Mouse (Mus musculus): Measurements from ENCODE around the gene Ubiad1. TPM values are rescaled to one million over a fixed set of nuclear protein-coding genes. Genes with fewer than 3 reads are reported as not detected.
A peak's percentile ranks its signal among the peaks of the same experiment; 100 is the strongest.

Ubiad1 gene
- polyA plus RNA-seq, 1 experiment from 2014 or later, result 19.5 TPM

GRCm38 (mm10) chr4:148466511-148467079 is 22.0 kb upstream of the Ubiad1 start:
- H3K27ac ChIP-seq, result no peak overlapping the region
- no peaks in the 10 kb centered on the region for H3K27me3 ChIP-seq (replicated peaks)
- H3K4me3 ChIP-seq, result no peak overlapping the region
- H3K4me2 ChIP-seq (replicated peaks), result no peak overlapping the region
- ATAC-seq (ENCODE audit: low FRiP score, low read depth), result no peak
- no peaks in the 10 kb centered on the region for H3K9me3 ChIP-seq
- WGBS, result 92% methylated on average over 5 of the region's 5 CpGs
- no peak overlapping the region for H3K9ac ChIP-seq
- peaks cover 98% of the 10 kb centered on the region for H3K36me3 ChIP-seq
- H3K4me1 ChIP-seq, result no peaks in the 10 kb centered on the region

- 90% methylated on average over 12 of the region's 12 CpGs for WGBS
- H3K36me3 ChIP-seq, result peaks cover 97% of the 10 kb centered on the region
Measured at GRCm38 (mm10) chr4:148464869-148465268, 20.3 kb upstream of the Ubiad1 start.

GRCm38 (mm10) chr4:148464301-148464700 is 19.7 kb upstream of the Ubiad1 start:
- Histone ChIP-seq H3K27ac (no peak overlapping the region), H3K36me3 (peaks cover 97% of the 10 kb centered on the region), H3K4me1 (no peaks in the 10 kb centered on the region; the same call in 1 of the 2 replicates), H3K27me3 (replicated peaks) (no peaks in the 10 kb centered on the region), H3K9ac (no peak overlapping the region), H3K4me3 (no peak overlapping the region), H3K4me2 (replicated peaks) (no peak overlapping the region), H3K9me3 (no peaks in the 10 kb centered on the region)
- ATAC-seq (ENCODE audit: low FRiP score, low read depth), result no peak
- 95% methylated on average over 12 of the region's 12 CpGs for WGBS

More at GRCm38 (mm10) chr4:148464869-148465268, 20.3 kb upstream of the Ubiad1 start:
- H3K9me3 ChIP-seq, result no peaks in the 10 kb centered on the region
- H3K27me3 ChIP-seq (replicated peaks), result no peaks in the 10 kb centered on the region
- H3K9ac ChIP-seq, result no peak overlapping the region
- H3K4me1 ChIP-seq, result no peaks in the 10 kb centered on the region; the same call in 1 of the 2 replicates
- no peak overlapping the region for H3K27ac ChIP-seq
- H3K4me2 ChIP-seq (replicated peaks), result no peak overlapping the region
- no peak for ATAC-seq (ENCODE audit: low FRiP score, low read depth)
- no peak overlapping the region for H3K4me3 ChIP-seq

GRCm38 (mm10) chr4:148463208-148463960 is 18.8 kb upstream of the Ubiad1 start:
- Histone ChIP-seq H3K4me1 (no peaks in the 10 kb centered on the region; the same call in 1 of the 2 replicates), H3K36me3 (peaks cover 97% of the 10 kb centered on the region), H3K27ac (no peak overlapping the region), H3K27me3 (replicated peaks) (no peaks in the 10 kb centered on the region), H3K4me3 (no peak overlapping the region), H3K4me2 (replicated peaks) (no peak overlapping the region), H3K9ac (no peak overlapping the region), H3K9me3 (no peaks in the 10 kb centered on the region)
- no peak for ATAC-seq (ENCODE audit: low FRiP score, low read depth)
- 78% methylated on average over 14 of the region's 14 CpGs for WGBS

GRCm38 (mm10) chr4:148462717-148463116 is 18.1 kb upstream of the Ubiad1 start:
- no peaks in the 10 kb centered on the region for H3K9me3 ChIP-seq
- no peak overlapping the region for H3K27ac ChIP-seq
- no peak overlapping the region for H3K9ac ChIP-seq
- H3K4me1 ChIP-seq, result no peaks in the 10 kb centered on the region; the same call in 1 of the 2 replicates
- ATAC-seq (ENCODE audit: low FRiP score, low read depth), result no peak
- whole genome bisulfite sequencing, result 95% methylated on average over 13 of the region's 13 CpGs
- H3K4me3 ChIP-seq, result no peak overlapping the region
- H3K36me3 ChIP-seq, result peaks cover 97% of the 10 kb centered on the region
- H3K27me3 ChIP-seq (replicated peaks), result no peaks in the 10 kb centered on the region
- H3K4me2 ChIP-seq (replicated peaks), result no peak overlapping the region

GRCm38 (mm10) chr4:148461772-148462171 is 17.2 kb upstream of the Ubiad1 start:
- Histone ChIP-seq H3K9me3 (no peaks in the 10 kb centered on the region), H3K36me3 (peaks cover 99% of the 10 kb centered on the region), H3K4me1 (no peaks in the 10 kb centered on the region; the same call in 1 of the 2 replicates), H3K9ac (no peak overlapping the region), H3K4me2 (replicated peaks) (no peak overlapping the region), H3K27me3 (replicated peaks) (no peaks in the 10 kb centered on the region), H3K4me3 (no peak overlapping the region), H3K27ac (no peak overlapping the region)
- no peak for ATAC-seq (ENCODE audit: low FRiP score, low read depth)
- WGBS, result 90% methylated on average over 4 of the region's 4 CpGs

- peaks cover 99% of the 10 kb centered on the region for H3K36me3 ChIP-seq
- no peaks in the 10 kb centered on the region; the same call in 1 of the 2 replicates for H3K4me1 ChIP-seq
- no peak overlapping the region for H3K4me3 ChIP-seq
- no peaks in the 10 kb centered on the region for H3K27me3 ChIP-seq (replicated peaks)
- WGBS, result 55% methylated on average over 12 of the region's 12 CpGs
- no peak overlapping the region for H3K4me2 ChIP-seq (replicated peaks)
- H3K9me3 ChIP-seq, result no peaks in the 10 kb centered on the region
- peak; percentile 79 for ATAC-seq (ENCODE audit: low FRiP score, low read depth)
- no peak overlapping the region for H3K27ac ChIP-seq
- no peak overlapping the region for H3K9ac ChIP-seq
Measured at GRCm38 (mm10) chr4:148460656-148461284, 16.2 kb upstream of the Ubiad1 start.

GRCm38 (mm10) chr4:148455477-148456025 is 11.0 kb upstream of the Ubiad1 start:
- ATAC-seq (ENCODE audit: low FRiP score, low read depth), result no peak
- 95% methylated on average over 5 of the region's 5 CpGs for WGBS

GRCm38 (mm10) chr4:148453707-148454106 is 9.1 kb upstream of the Ubiad1 start:
- peaks cover 70% of the 10 kb centered on the region for H3K36me3 ChIP-seq
- H3K4me1 ChIP-seq, result peaks cover 8% of the 10 kb centered on the region
- H3K4me3 ChIP-seq, result no peak overlapping the region
- H3K4me2 ChIP-seq (replicated peaks), result no peak overlapping the region
- no peak overlapping the region for H3K9ac ChIP-seq
- no peak for ATAC-seq (ENCODE audit: low FRiP score, low read depth)
- 89% methylated on average over 11 of the region's 11 CpGs for WGBS
- no peak overlapping the region for H3K27ac ChIP-seq
- H3K27me3 ChIP-seq (replicated peaks), result no peaks in the 10 kb centered on the region
- H3K9me3 ChIP-seq, result no peaks in the 10 kb centered on the region

More at GRCm38 (mm10) chr4:148455477-148456025, 11.0 kb upstream of the Ubiad1 start:
- Histone ChIP-seq H3K9ac (no peak overlapping the region), H3K4me2 (replicated peaks) (no peak overlapping the region), H3K4me3 (no peak overlapping the region), H3K4me1 (no peaks in the 10 kb centered on the region; the same call in 1 of the 2 replicates), H3K9me3 (no peaks in the 10 kb centered on the region), H3K27me3 (replicated peaks) (no peaks in the 10 kb centered on the region), H3K36me3 (peaks cover 88% of the 10 kb centered on the region), H3K27ac (no peak overlapping the region)

GRCm38 (mm10) chr4:148448853-148449245 is 4.3 kb upstream of the Ubiad1 start:
- Histone ChIP-seq H3K27me3 (replicated peaks) (no peaks in the 10 kb centered on the region), H3K4me1 (peaks cover 14% of the 10 kb centered on the region), H3K9me3 (no peaks in the 10 kb centered on the region), H3K27ac (peak overlapping the region; percentile 44; the same call in 1 of the 2 replicates), H3K9ac (peak overlapping the region; percentile 82), H3K36me3 (peaks cover 22% of the 10 kb centered on the region), H3K4me2 (replicated peaks) (peak overlapping the region; percentile 83), H3K4me3 (peak overlapping the region; percentile 98)
- WGBS, result 0% methylated on average over 15 of the region's 15 CpGs
- ATAC-seq (ENCODE audit: low FRiP score, low read depth), result peak; percentile 26; the same call in 1 of the 2 replicates

GRCm38 (mm10) chr4:148448179-148448852 is 3.7 kb upstream of the Ubiad1 start, which contains the start of gene Mtor:
Gene Mtor, plus strand, starts transcription at chr4:148448611.
- WGBS, result under 1% methylated on average over 56 of the region's 56 CpGs
- H3K27ac ChIP-seq, result peak within 1 kb of the TSS; percentile 44; the same call in 1 of the 2 replicates
- no peaks in the 10 kb centered on the region for H3K9me3 ChIP-seq
- ATAC-seq (ENCODE audit: low FRiP score, low read depth), result peak; percentile 97
- peaks cover 17% of the 10 kb centered on the region for H3K36me3 ChIP-seq
- H3K27me3 ChIP-seq (replicated peaks), result no peaks in the 10 kb centered on the region
- H3K9ac ChIP-seq, result peak within 1 kb of the TSS; percentile 82
- peaks cover 20% of the 10 kb centered on the region for H3K4me1 ChIP-seq
- H3K4me2 ChIP-seq (replicated peaks), result peak within 1 kb of the TSS; percentile 83
- H3K4me3 ChIP-seq, result peak within 1 kb of the TSS; percentile 98
